Mouse (Mus musculus): ENCODE data around the gene Rbpj. TPM values are rescaled to one million over a fixed set of nuclear protein-coding genes. Genes with fewer than 3 reads are reported as not detected.

The Rbpj gene
- polyA plus RNA-seq (2012; rRNA removed) = 15.2 and 17.5 TPM in 2 replicates

GRCm38 (mm10) chr5:53465883-53466282 is at the start of gene Rbpj:
Gene Rbpj (plus strand): TSS chr5:53466152.
- DNase-seq = no peak
- WGBS = 84% methylated on average over 9 of the region's 9 CpGs
- TF ChIP-seq CTCF (IDR thresholded peaks at IDR 0.05; ENCODE audit: insufficient read depth, low read length) (no peak), POLR2A (IDR thresholded peaks at IDR 0.05; ENCODE audit: borderline replicate concordance, extremely low read depth, low read depth, low read length) (no peak)
- peaks cover 3% of the 10 kb centered on the region; the same call in 1 of the 2 replicates for H3K4me1 ChIP-seq (ENCODE audit: control insufficient read depth, insufficient read depth, low read length)
- no peak within 1 kb of the TSS for H3K4me3 ChIP-seq (replicated peaks; ENCODE audit: extremely low read depth, low read depth, low read length)

GRCm38 (mm10) chr5:53420777-53421176 is 45.2 kb upstream of the Rbpj start:
- 53% methylated on average over 1 of the region's 1 CpGs for WGBS
- DNase-seq = no peak
- no peaks in the 10 kb centered on the region for H3K4me1 ChIP-seq (ENCODE audit: control insufficient read depth, insufficient read depth, low read length)
- no peak overlapping the region for H3K4me3 ChIP-seq (replicated peaks; ENCODE audit: extremely low read depth, low read depth, low read length)
- no peak for TF ChIP-seq CTCF (IDR thresholded peaks at IDR 0.05; ENCODE audit: insufficient read depth, low read length)
- no peak for TF ChIP-seq POLR2A (IDR thresholded peaks at IDR 0.05; ENCODE audit: borderline replicate concordance, extremely low read depth, low read depth, low read length)

- 44% methylated on average over 4 of the region's 4 CpGs for WGBS
- TF ChIP-seq CTCF (IDR thresholded peaks at IDR 0.05; ENCODE audit: insufficient read depth, low read length) (no peak), POLR2A (IDR thresholded peaks at IDR 0.05; ENCODE audit: borderline replicate concordance, extremely low read depth, low read depth, low read length) (no peak)
- DNase-seq = no peak
- no peak overlapping the region for H3K4me3 ChIP-seq (replicated peaks; ENCODE audit: extremely low read depth, low read depth, low read length)
- H3K4me1 ChIP-seq (ENCODE audit: control insufficient read depth, insufficient read depth, low read length) = no peaks in the 10 kb centered on the region
These were observed 44.7 kb upstream of the Rbpj start for GRCm38 (mm10) chr5:53421291-53421690.

DNA sequence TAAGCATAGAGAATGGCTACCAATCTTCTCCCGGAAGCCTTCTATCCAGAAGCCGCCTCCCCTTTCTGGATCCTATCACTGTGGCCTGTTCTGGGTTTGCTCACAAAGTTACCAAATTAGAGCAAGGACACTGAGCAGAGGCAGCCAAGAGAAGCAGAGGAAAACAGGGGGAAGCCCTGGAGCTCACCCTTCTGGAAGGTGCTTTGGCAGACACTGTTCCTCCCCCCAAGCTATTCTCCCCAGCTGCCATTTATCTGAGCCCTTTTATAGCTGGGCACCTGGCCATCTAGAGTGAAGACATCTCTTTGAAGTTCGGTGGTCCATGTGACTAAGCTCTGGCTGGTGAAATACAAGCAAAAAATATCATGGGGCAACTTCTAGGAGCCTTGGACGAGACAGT is 38.5 kb upstream of the Rbpj start:
- no peaks in the 10 kb centered on the region for H3K4me1 ChIP-seq (ENCODE audit: control insufficient read depth, insufficient read depth, low read length)
- no peak for DNase-seq
- no peak for TF ChIP-seq POLR2A (IDR thresholded peaks at IDR 0.05; ENCODE audit: borderline replicate concordance, extremely low read depth, low read depth, low read length)
- TF ChIP-seq CTCF (IDR thresholded peaks at IDR 0.05; ENCODE audit: insufficient read depth, low read length) = no peak
- 75% methylated on average over 4 of the region's 4 CpGs for WGBS
- H3K4me3 ChIP-seq (replicated peaks; ENCODE audit: extremely low read depth, low read depth, low read length) = no peak overlapping the region

DNA sequence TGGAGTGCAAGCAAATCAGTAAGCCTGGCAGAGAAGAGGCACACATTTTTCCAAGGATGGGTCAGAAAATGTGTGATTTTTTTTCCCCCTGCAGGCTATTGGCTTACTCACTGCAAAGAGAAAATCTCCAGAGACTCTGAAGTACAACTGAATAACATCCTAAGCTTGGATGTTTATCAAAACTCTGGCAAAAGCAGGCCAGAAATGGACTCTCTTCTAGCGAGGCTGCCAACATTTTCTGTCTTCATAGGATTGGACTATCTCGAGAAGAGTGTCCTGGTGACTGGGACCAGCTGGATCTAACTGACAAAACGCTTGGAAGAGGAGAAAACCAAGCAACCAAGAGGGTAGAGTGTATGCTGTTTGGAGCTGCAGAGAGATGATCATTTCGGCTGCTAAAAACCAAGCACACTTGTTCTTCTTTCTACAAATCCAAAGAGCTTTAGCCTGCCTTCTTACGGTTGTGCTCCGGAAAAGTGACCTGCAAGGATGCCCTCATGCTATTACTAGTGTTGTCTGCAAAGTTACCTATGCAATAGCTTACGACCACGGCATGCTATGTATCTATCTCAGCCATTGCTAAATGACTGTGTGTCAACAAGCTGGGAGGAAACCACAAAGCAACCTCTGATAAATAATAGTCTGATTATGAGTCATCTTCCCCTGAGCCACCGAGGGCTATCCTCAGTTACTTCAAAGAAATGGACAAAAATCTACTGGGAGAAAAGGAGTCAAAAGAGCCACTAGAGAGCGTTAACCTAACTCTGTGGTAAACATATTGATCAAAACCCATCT is 36.1 kb upstream of the Rbpj start:
- H3K4me1 ChIP-seq (ENCODE audit: control insufficient read depth, insufficient read depth, low read length) = no peaks in the 10 kb centered on the region
- no peak for TF ChIP-seq CTCF (IDR thresholded peaks at IDR 0.05; ENCODE audit: insufficient read depth, low read length)
- no peak for TF ChIP-seq POLR2A (IDR thresholded peaks at IDR 0.05; ENCODE audit: borderline replicate concordance, extremely low read depth, low read depth, low read length)
- no peak overlapping the region for H3K4me3 ChIP-seq (replicated peaks; ENCODE audit: extremely low read depth, low read depth, low read length)
- DNase-seq = no peak
- WGBS = 54% methylated on average over 10 of the region's 10 CpGs

GRCm38 (mm10) chr5:53432451-53432850 is 33.5 kb upstream of the Rbpj start:
- WGBS = 85% methylated on average over 4 of the region's 4 CpGs
- Histone ChIP-seq H3K4me3 (replicated peaks; ENCODE audit: extremely low read depth, low read depth, low read length) (no peak overlapping the region), H3K4me1 (ENCODE audit: control insufficient read depth, insufficient read depth, low read length) (no peaks in the 10 kb centered on the region)
- TF ChIP-seq CTCF (IDR thresholded peaks at IDR 0.05; ENCODE audit: insufficient read depth, low read length) (no peak), POLR2A (IDR thresholded peaks at IDR 0.05; ENCODE audit: borderline replicate concordance, extremely low read depth, low read depth, low read length) (no peak)
- DNase-seq = no peak

- DNase-seq = no peak
- TF ChIP-seq POLR2A (IDR thresholded peaks at IDR 0.05; ENCODE audit: borderline replicate concordance, extremely low read depth, low read depth, low read length) = no peak
- no peak overlapping the region for H3K4me3 ChIP-seq (replicated peaks; ENCODE audit: extremely low read depth, low read depth, low read length)
- 68% methylated on average over 6 of the region's 6 CpGs for WGBS
- peaks cover 3% of the 10 kb centered on the region; the same call in 1 of the 2 replicates for H3K4me1 ChIP-seq (ENCODE audit: control insufficient read depth, insufficient read depth, low read length)
These were observed 28.9 kb upstream of the Rbpj start for GRCm38 (mm10) chr5:53436905-53437632.

GRCm38 (mm10) chr5:53437767-53438166 is 28.2 kb upstream of the Rbpj start:
- peaks cover 3% of the 10 kb centered on the region; the same call in 1 of the 2 replicates for H3K4me1 ChIP-seq (ENCODE audit: control insufficient read depth, insufficient read depth, low read length)
- TF ChIP-seq POLR2A (IDR thresholded peaks at IDR 0.05; ENCODE audit: borderline replicate concordance, extremely low read depth, low read depth, low read length) = no peak
- no peak for TF ChIP-seq CTCF (IDR thresholded peaks at IDR 0.05; ENCODE audit: insufficient read depth, low read length)
- 55% methylated on average over 4 of the region's 4 CpGs for WGBS
- DNase-seq = no peak
- H3K4me3 ChIP-seq (replicated peaks; ENCODE audit: extremely low read depth, low read depth, low read length) = no peak overlapping the region

DNA sequence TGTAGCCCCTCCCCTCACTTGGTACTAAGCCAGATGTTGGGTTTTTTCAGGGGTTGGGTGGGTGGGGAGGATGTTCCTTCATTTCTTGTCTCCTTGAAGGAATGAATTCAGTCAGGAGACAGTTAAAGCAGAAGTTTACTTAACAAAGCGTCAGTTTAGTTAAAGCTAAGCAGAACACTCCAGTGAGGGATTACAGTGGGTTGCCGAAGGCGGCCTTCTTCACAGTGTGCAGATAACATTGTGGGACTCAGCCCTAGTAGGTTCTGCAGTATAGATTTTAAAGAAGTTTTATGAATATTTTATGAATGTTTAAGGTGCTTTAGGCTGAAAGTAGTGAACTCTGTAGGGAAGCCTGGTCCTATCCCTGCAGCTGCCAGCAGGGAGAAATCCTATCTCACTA is 27.7 kb upstream of the Rbpj start:
- WGBS = 63% methylated on average over 3 of the region's 3 CpGs
- TF ChIP-seq POLR2A (IDR thresholded peaks at IDR 0.05; ENCODE audit: borderline replicate concordance, extremely low read depth, low read depth, low read length) = no peak
- TF ChIP-seq CTCF (IDR thresholded peaks at IDR 0.05; ENCODE audit: insufficient read depth, low read length) = no peak
- Histone ChIP-seq H3K4me1 (ENCODE audit: control insufficient read depth, insufficient read depth, low read length) (peaks cover 3% of the 10 kb centered on the region; the same call in 1 of the 2 replicates), H3K4me3 (replicated peaks; ENCODE audit: extremely low read depth, low read depth, low read length) (no peak overlapping the region)
- no peak for DNase-seq
